Mouse (Mus musculus): ENCODE measurements around the gene Zdhhc14. TPM values are rescaled to one million over a fixed set of nuclear protein-coding genes. Genes with fewer than 3 reads are reported as not detected.

The Zdhhc14 gene
- polyA plus RNA-seq, 1 experiment from 2014 or later: 13.7 TPM

DNA sequence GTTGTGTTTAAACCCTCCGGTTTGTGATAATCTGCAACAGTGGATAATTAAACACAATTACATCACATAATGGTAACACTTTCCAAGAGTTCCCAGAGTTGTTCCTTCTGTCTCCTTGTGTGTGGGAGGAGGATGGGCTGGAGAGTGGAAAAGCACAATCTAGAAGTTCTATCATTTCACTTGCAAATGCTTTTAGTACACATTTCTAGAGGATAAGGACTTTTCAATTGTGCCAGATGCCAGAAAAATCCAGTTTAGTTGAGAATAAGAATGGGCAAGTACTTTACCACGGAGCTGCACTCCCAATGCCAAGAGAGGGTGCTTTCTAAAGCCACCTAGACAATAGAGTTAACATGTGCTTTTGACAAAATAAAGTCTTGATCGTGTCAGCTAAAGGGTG lies 2.0 kb upstream of the Zdhhc14 start:
- no peaks in the 10 kb centered on the region for H3K9me3 ChIP-seq
- no peak overlapping the region for H3K4me3 ChIP-seq
- WGBS: 70% methylated on average over 3 of the region's 3 CpGs
- peak overlapping the region; percentile 95 for H3K27ac ChIP-seq (replicated peaks)
- H3K36me3 ChIP-seq: no peaks in the 10 kb centered on the region
- H3K4me2 ChIP-seq: peak overlapping the region; percentile 74
- no peak overlapping the region for H3K9ac ChIP-seq
- H3K27me3 ChIP-seq: no peaks in the 10 kb centered on the region
- ATAC-seq (ENCODE audit: low FRiP score, low read depth): no peak
- H3K4me1 ChIP-seq (replicated peaks): peaks cover 28% of the 10 kb centered on the region

DNA sequence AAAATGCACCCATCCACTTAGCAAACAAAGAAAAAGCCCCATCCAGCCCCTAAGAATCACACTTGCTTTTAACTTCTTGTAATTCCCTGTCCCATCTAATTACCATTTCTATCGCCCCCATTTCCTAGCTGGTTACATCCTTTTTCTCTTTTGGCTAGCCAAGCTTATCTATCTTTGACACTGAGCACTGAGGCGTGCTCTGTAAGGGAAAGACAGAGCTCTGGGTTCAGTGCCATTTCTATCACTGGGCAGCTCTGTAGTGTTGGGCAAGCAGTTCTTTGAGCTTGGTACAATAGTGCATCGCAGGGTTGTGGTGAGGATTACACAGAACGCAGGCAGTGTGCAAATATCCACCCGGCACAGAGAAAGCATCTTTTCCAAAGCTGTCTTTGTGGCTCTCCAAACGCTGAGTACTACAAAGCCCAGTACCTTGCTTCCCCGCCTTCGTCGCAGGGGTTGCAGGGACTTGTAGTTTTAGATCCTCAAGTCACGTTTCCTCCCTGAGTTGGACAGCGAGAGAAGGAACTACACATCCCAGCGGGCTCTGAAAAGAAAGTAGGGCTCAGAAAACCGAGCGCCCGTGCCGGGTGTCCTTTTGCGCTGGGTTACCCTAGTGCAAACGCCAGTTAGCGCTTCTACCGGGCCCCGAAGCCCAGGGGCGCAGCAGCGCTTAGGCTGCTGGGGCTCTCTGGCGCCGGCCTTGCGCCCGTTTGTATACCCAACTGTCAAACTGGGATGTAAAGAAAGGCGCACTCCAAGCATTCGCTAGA lies 1.1 kb upstream of the Zdhhc14 start:
- H3K4me1 ChIP-seq (replicated peaks): peaks cover 30% of the 10 kb centered on the region
- ATAC-seq (ENCODE audit: low FRiP score, low read depth): peak; percentile 94
- peak overlapping the region; percentile 95 for H3K27ac ChIP-seq (replicated peaks)
- under 1% methylated on average over 29 of the region's 29 CpGs for WGBS
- H3K9me3 ChIP-seq: no peaks in the 10 kb centered on the region
- no peaks in the 10 kb centered on the region for H3K36me3 ChIP-seq
- H3K4me3 ChIP-seq: peak overlapping the region; percentile 82
- H3K27me3 ChIP-seq: no peaks in the 10 kb centered on the region
- peak overlapping the region; percentile 74 for H3K4me2 ChIP-seq
- H3K9ac ChIP-seq: peak overlapping the region; percentile 68

DNA sequence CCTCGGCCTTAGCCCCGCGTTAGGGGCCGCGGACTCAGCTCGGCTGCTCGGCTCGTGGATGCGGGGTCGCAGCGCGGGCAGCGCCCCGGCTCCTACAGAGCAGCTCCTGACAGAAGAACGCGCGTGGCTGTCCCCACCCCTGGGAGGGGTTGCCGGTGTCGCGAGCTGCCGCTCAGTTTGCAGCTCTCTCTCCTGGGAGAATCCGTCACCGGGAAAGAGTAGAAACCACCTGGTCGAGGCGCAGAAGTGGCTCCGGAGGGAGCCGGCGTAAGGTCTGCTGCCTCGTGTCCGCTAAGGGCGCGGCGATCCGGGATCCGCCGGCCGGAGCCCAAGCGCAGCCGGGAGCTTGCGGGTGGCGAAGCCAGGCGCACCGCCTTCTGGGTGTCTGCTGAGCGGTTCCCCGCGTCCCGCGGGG lies 396 bp downstream of the Zdhhc14 start:
- no peaks in the 10 kb centered on the region for H3K36me3 ChIP-seq
- under 1% methylated on average over 48 of the region's 48 CpGs for WGBS
- peaks cover 34% of the 10 kb centered on the region for H3K4me1 ChIP-seq (replicated peaks)
- H3K4me3 ChIP-seq: peak overlapping the region; percentile 82
- H3K9ac ChIP-seq: peak overlapping the region; percentile 68
- H3K27me3 ChIP-seq: no peaks in the 10 kb centered on the region
- peak overlapping the region; percentile 95 for H3K27ac ChIP-seq (replicated peaks)
- ATAC-seq (ENCODE audit: low FRiP score, low read depth): peak; percentile 65
- no peaks in the 10 kb centered on the region for H3K9me3 ChIP-seq
- peak overlapping the region; percentile 74 for H3K4me2 ChIP-seq

DNA sequence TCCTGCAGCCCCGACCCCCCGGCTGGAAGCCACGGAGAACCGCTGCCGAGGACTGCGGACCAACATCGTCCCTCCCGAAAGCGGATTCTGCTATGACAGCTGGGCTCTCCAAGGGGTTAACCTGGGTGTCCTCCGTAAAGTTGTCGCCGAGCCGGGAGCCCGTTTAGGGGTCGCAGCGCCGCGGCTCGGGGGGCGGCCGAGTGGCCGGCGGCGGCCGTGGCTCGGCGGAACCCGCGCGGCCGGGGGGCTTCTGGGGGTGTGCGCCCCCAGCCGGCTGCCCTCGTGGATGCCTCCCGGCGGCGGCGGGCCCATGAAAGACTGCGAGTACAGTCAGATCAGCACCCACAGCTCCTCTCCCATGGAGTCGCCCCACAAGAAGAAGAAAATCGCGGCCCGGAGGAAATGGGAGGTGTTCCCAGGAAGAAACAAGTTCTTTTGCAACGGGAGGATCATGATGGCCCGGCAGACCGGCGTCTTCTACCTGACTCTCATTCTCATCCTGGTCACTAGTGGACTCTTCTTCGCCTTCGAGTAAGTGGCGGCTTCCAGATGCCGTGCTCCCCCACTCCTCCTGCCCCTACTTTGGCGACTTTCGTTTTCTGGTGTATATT lies 909 bp downstream of the Zdhhc14 start:
- Histone ChIP-seq H3K36me3 (no peaks in the 10 kb centered on the region), H3K9ac (peak overlapping the region; percentile 68), H3K27ac (replicated peaks) (peak overlapping the region; percentile 95), H3K27me3 (no peaks in the 10 kb centered on the region), H3K9me3 (no peaks in the 10 kb centered on the region), H3K4me2 (peak overlapping the region; percentile 74), H3K4me1 (replicated peaks) (peaks cover 34% of the 10 kb centered on the region), H3K4me3 (peak overlapping the region; percentile 82)
- ATAC-seq (ENCODE audit: low FRiP score, low read depth): no peak
- WGBS: 2% methylated on average over 51 of the region's 53 CpGs

DNA sequence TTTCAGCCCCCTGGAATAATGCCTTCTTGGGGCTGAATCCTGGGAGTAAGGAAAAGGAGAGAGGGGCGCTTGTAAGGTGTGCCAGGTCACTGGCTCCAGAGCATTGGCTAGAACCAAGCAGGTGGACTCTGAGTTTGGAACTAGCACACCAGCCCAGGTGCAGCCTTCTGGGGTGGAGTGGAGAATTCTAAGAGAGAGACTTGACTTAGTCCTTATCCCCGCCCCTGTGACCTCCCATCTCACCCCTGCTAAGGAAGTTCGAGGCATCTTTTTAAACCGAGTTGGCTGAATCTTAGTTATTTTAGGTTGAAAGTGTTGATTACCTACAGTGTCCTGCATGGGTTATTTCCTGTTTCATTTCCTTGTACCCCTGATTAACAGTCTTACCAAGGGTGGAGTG lies 1.5 kb downstream of the Zdhhc14 start:
- WGBS: 30% methylated on average over 4 of the region's 4 CpGs
- no peaks in the 10 kb centered on the region for H3K36me3 ChIP-seq
- peaks cover 34% of the 10 kb centered on the region for H3K4me1 ChIP-seq (replicated peaks)
- H3K27ac ChIP-seq (replicated peaks): no peak overlapping the region
- no peaks in the 10 kb centered on the region for H3K27me3 ChIP-seq
- H3K9ac ChIP-seq: peak overlapping the region; percentile 68
- H3K4me3 ChIP-seq: peak overlapping the region; percentile 82
- H3K4me2 ChIP-seq: peak overlapping the region; percentile 74
- H3K9me3 ChIP-seq: no peaks in the 10 kb centered on the region
- no peak for ATAC-seq (ENCODE audit: low FRiP score, low read depth)

DNA sequence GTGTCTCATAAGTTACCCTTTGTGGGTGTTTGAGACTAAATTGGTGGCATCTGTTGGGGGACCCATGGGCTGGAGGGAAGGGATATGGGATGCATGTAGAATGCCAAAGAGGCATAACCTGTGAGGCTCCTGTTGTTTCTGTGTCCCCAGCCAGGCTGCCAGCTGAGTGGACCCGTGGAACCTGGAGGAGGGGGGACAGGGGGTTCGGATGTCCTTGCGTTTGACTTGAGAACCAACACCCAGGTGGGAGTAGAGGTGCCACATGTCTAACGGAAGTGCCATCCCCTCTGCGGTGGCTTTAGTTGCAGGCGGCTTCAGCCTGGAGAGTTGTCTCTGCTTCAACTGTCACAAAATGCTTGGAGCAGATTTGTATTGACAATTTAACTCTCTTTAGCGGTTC lies 2.5 kb downstream of the Zdhhc14 start:
- WGBS: 85% methylated on average over 7 of the region's 7 CpGs
- Histone ChIP-seq H3K27me3 (no peaks in the 10 kb centered on the region), H3K4me1 (replicated peaks) (peaks cover 34% of the 10 kb centered on the region), H3K9me3 (no peaks in the 10 kb centered on the region), H3K36me3 (no peaks in the 10 kb centered on the region), H3K4me2 (peak overlapping the region; percentile 74), H3K27ac (replicated peaks) (no peak overlapping the region), H3K9ac (no peak overlapping the region), H3K4me3 (peak overlapping the region; percentile 82)
- no peak for ATAC-seq (ENCODE audit: low FRiP score, low read depth)

DNA sequence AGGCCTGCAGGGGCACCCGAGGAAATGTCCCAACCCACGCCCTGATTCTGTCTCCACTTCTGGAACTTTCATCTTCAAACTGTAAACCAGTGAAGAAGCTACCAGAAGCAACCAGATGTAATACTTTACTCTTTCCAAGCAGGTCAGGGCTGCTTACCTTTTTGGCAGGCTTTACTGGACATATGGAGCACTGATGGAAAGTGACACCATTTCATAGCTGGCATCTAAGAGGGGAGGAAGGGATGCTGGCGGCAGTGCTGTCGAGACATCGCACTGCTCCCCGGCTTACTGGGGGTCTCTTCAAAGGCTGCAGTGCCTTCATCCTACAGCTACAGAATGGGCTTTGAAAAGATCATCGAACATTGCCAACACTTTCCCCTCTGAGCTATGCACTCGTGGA lies 5.3 kb downstream of the Zdhhc14 start:
- WGBS: 85% methylated on average over 8 of the region's 8 CpGs
- no peak for ATAC-seq (ENCODE audit: low FRiP score, low read depth)

DNA sequence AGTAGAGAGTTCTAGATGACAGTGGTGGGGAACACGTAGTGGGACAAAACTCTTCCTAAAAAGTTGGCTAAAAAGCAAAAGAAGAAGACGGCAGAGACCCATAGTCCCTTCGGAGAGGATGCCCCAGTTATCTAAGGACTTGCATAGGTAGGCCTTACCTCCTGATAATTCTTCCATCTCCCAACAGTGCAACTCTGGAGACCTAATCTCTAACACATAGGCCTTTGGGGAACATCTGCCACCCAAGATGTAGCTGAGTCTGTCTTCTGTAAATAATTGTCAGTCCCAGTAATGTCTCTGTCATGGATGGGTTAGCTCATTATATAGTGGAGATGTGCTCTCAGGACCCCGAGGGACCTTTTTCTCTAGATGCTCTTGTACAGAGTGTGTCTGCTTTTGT lies 6.6 kb downstream of the Zdhhc14 start:
- Histone ChIP-seq H3K27ac (replicated peaks) (no peak overlapping the region), H3K9ac (no peak overlapping the region)

More for the DNA sequence above, 5.3 kb downstream of the Zdhhc14 start:
- Histone ChIP-seq H3K4me3 (no peak overlapping the region), H3K36me3 (no peaks in the 10 kb centered on the region), H3K4me2 (no peak overlapping the region), H3K27ac (replicated peaks) (no peak overlapping the region), H3K4me1 (replicated peaks) (peaks cover 26% of the 10 kb centered on the region), H3K9me3 (no peaks in the 10 kb centered on the region), H3K27me3 (no peaks in the 10 kb centered on the region), H3K9ac (no peak overlapping the region)

DNA sequence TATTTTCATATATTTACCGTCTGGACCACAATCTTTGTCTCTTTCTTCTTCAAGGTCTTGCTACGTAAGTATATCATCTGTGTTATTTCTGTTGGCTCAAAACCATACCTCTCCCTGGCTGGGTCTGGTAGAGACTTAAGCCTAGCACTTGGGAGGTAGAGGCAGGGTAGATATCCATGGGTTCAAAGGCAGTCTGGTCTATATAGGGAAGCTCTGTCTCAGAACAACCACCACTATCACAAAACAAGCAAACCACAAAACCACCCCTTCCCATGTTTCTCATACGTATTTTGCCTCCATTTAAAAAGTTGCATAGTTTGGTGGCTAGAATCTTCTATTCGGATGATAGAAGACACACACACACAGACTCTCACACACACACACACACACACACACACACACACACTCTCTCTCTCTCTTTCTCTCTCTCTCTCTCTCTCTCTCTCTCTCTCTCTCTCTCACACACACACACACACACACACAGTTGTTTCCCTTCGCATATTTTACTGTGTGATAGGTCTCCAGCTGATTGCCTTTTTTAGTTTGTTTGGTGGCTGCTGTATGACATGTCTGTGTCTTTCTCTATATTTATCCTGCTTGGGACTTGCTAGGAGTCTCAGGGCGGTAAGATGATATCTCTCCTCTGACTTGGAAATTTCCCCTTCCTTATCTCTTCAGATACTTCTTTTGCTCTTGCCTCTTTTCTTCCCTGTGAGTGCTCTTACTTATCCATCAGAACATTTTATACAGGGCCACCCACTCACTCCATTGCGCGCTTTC lies 11.8 kb downstream of the Zdhhc14 start:
- H3K27ac ChIP-seq (replicated peaks): no peak overlapping the region
- H3K36me3 ChIP-seq: no peaks in the 10 kb centered on the region
- no peaks in the 10 kb centered on the region for H3K4me1 ChIP-seq (replicated peaks)
- no peaks in the 10 kb centered on the region for H3K27me3 ChIP-seq
- no peak overlapping the region for H3K9ac ChIP-seq
- H3K4me3 ChIP-seq: no peak overlapping the region
- no peak for ATAC-seq (ENCODE audit: low FRiP score, low read depth)
- 90% methylated on average over 8 of the region's 8 CpGs for WGBS
- H3K9me3 ChIP-seq: no peaks in the 10 kb centered on the region
- no peak overlapping the region for H3K4me2 ChIP-seq

More for the DNA sequence above, 6.6 kb downstream of the Zdhhc14 start:
- 87% methylated on average over 4 of the region's 4 CpGs for WGBS
- Histone ChIP-seq H3K4me3 (no peak overlapping the region), H3K27me3 (no peaks in the 10 kb centered on the region), H3K36me3 (no peaks in the 10 kb centered on the region), H3K4me2 (no peak overlapping the region), H3K4me1 (replicated peaks) (peaks cover 19% of the 10 kb centered on the region), H3K9me3 (no peaks in the 10 kb centered on the region)
- no peak for ATAC-seq (ENCODE audit: low FRiP score, low read depth)

DNA sequence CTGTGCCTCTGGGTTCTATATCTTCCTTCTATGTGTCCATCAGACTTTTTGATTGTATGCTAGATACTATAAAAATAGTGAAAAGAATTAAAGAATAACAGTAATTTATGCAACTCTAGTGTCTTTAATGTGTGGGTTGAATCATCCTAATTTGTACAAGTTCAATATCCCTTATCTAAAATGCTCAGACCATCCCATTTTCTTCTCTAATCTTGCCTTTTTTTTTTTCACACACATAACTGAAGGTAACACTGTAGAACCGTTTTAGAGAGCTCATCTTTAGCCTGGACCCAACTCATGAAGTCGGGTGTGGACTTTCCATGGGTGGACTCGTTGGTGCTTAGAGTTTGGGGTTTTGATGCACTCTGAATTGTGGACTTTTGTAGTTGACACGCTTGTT lies 12.6 kb downstream of the Zdhhc14 start:
- Histone ChIP-seq H3K27ac (replicated peaks) (no peak overlapping the region), H3K4me2 (no peak overlapping the region), H3K4me1 (replicated peaks) (no peaks in the 10 kb centered on the region), H3K36me3 (no peaks in the 10 kb centered on the region), H3K27me3 (no peaks in the 10 kb centered on the region), H3K4me3 (no peak overlapping the region), H3K9ac (no peak overlapping the region), H3K9me3 (no peaks in the 10 kb centered on the region)
- no peak for ATAC-seq (ENCODE audit: low FRiP score, low read depth)
- 87% methylated on average over 4 of the region's 4 CpGs for WGBS

DNA sequence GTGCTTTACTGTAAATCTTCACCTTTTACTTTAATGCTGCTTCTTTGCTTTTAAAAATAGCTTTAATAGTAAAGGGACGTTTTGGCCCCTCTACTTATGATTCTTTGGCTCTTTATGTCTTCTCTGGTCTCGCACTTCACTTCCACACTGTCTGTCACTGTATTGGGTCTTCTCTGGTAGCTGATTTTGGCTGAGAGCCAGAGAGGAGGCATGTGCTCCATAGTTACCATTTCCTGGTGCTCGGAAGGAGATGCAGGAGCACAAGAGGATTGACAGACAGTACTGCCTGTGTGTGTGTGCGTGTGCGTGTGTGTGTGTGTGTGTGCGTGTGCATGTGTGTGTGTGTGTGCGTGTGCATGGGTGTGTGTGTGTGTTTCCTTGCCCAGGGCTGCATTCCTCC lies 14.2 kb downstream of the Zdhhc14 start:
- 47% methylated on average over 7 of the region's 7 CpGs for WGBS
- Histone ChIP-seq H3K27me3 (no peaks in the 10 kb centered on the region), H3K4me2 (no peak overlapping the region), H3K9ac (no peak overlapping the region), H3K36me3 (no peaks in the 10 kb centered on the region), H3K4me3 (no peak overlapping the region), H3K9me3 (no peaks in the 10 kb centered on the region), H3K27ac (replicated peaks) (no peak overlapping the region), H3K4me1 (replicated peaks) (0 out of 2 replicates have a peak, but pooled peaks cover 8% of the 10 kb centered on the region)
- ATAC-seq (ENCODE audit: low FRiP score, low read depth): peak; percentile 48; the same call in 1 of the 2 replicates

DNA sequence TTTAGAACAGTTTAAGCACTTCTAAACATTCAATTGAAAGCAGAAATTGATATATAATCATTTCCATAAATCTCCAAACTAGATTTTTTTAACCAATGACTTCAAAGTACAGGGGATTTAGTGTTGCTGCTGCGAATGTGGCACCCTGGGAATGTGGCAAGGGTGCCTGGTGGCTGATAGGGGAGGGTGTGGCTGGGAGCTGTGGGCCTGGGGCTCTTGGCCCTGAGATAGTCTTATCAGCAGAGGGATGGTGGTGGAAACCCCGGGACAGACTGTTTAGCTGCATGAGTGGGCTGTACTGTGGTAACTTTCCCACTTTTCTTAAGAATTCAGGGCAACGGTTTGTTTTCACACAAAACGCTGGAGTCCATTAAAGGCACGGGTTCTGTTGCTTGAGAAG lies 14.6 kb downstream of the Zdhhc14 start:
- H3K4me1 ChIP-seq (replicated peaks): 0 out of 2 replicates have a peak, but pooled peaks cover 8% of the 10 kb centered on the region
- H3K27ac ChIP-seq (replicated peaks): no peak overlapping the region
- no peaks in the 10 kb centered on the region for H3K36me3 ChIP-seq
- no peaks in the 10 kb centered on the region for H3K27me3 ChIP-seq
- no peak overlapping the region for H3K4me2 ChIP-seq
- 80% methylated on average over 5 of the region's 5 CpGs for WGBS
- H3K9ac ChIP-seq: no peak overlapping the region
- H3K4me3 ChIP-seq: no peak overlapping the region
- ATAC-seq (ENCODE audit: low FRiP score, low read depth): no peak
- no peaks in the 10 kb centered on the region for H3K9me3 ChIP-seq

All from hindbrain, embryonic 15.5 days (tissue).